Mouse (Mus musculus) urinary bladder, postnatal 10 days (tissue): Measurements from ENCODE around the gene Atrnl1.

Source experiments
- DNase-seq: peaks from one replicate; pipeline ENCODE4 v3.0.0; 2022; ENCODE audit warnings: low spot score

Atrnl1 gene

GRCm38 (mm10) chr19:58076961-58077371, 466.1 kb downstream of the Atrnl1 start:
- DNase-seq, result no peak

GRCm38 (mm10) chr19:58077529-58078070, 466.8 kb downstream of the Atrnl1 start:
- DNase-seq, result no peak

- no peak for DNase-seq
These were observed 469.3 kb downstream of the Atrnl1 start for GRCm38 (mm10) chr19:58080168-58080567.

- no peak for DNase-seq
These were observed 471.9 kb downstream of the Atrnl1 start for GRCm38 (mm10) chr19:58082751-58083150.

GRCm38 (mm10) chr19:58084826-58085225, 474.0 kb downstream of the Atrnl1 start:
- DNase-seq, result no peak

GRCm38 (mm10) chr19:58086734-58087133, 475.9 kb downstream of the Atrnl1 start:
- no peak for DNase-seq

GRCm38 (mm10) chr19:58087901-58088300, 477.1 kb downstream of the Atrnl1 start:
- DNase-seq, result no peak

- no peak for DNase-seq
These were observed 477.6 kb downstream of the Atrnl1 start for GRCm38 (mm10) chr19:58088433-58088832.

- DNase-seq, result no peak
These were observed 481.1 kb downstream of the Atrnl1 start for GRCm38 (mm10) chr19:58091911-58092310.

- DNase-seq, result no peak
These were observed 484.1 kb downstream of the Atrnl1 start for GRCm38 (mm10) chr19:58094781-58095543.

GRCm38 (mm10) chr19:58095776-58096175, 484.9 kb downstream of the Atrnl1 start:
- no peak for DNase-seq

- no peak for DNase-seq
These were observed 486.4 kb downstream of the Atrnl1 start for GRCm38 (mm10) chr19:58097195-58097594.

GRCm38 (mm10) chr19:58099539-58099938, 488.7 kb downstream of the Atrnl1 start:
- no peak for DNase-seq

- no peak for DNase-seq
These were observed 489.5 kb downstream of the Atrnl1 start for GRCm38 (mm10) chr19:58100381-58100780.

GRCm38 (mm10) chr19:58104544-58104943, 493.7 kb downstream of the Atrnl1 start:
- no peak for DNase-seq

- DNase-seq, result no peak
These were observed 496.8 kb downstream of the Atrnl1 start for GRCm38 (mm10) chr19:58107632-58108031.

GRCm38 (mm10) chr19:58110491-58110890, 499.7 kb downstream of the Atrnl1 start:
- no peak for DNase-seq

- DNase-seq, result no peak
These were observed 500.5 kb downstream of the Atrnl1 start for GRCm38 (mm10) chr19:58111291-58111690.

- DNase-seq, result no peak
These were observed 501.3 kb downstream of the Atrnl1 start for GRCm38 (mm10) chr19:58112151-58112550.

GRCm38 (mm10) chr19:58113092-58113731, 502.4 kb downstream of the Atrnl1 start:
- no peak for DNase-seq

- no peak for DNase-seq
These were observed 506.8 kb downstream of the Atrnl1 start for GRCm38 (mm10) chr19:58117595-58117994.

- no peak for DNase-seq
These were observed 507.5 kb downstream of the Atrnl1 start for GRCm38 (mm10) chr19:58118141-58118835.

GRCm38 (mm10) chr19:58118864-58119263, 508.0 kb downstream of the Atrnl1 start:
- no peak for DNase-seq
